Mouse (Mus musculus) frontal cortex, postnatal 25 days (tissue): ENCODE results near the gene Hspa12a.

Source experiments
- DNase-seq, 2 experiments: peaks; one replicate each; pipeline ENCODE4 v3.0.0; 2022; ENCODE audit warnings: low spot score in 2 of 2

Gene Hspa12a

DNA sequence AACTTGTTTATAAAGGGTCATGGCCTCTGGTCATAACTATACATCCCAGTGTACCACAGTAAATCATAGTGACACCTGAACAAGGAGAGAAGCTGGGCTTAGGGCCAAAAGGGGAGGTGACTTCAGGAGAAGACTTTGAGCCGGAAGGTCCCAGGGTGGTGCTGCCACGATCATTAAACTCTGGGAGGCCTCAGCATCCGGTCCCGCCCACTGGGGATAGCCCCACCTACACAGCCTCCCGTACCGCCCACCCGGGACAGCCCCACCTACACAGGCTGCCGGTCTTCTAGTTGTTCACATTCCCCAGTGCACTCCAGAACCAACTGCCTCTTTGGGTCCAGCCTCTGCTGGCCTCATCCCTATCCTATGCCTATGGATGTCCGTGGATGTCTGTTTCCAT lies 184.0 kb downstream of the Hspa12a start, which contains the start of gene Pnliprp2:
Pnliprp2 (plus strand) TSS at position 297 of the 400 bp plus-strand sequence.
- DNase-seq = no peak

DNA sequence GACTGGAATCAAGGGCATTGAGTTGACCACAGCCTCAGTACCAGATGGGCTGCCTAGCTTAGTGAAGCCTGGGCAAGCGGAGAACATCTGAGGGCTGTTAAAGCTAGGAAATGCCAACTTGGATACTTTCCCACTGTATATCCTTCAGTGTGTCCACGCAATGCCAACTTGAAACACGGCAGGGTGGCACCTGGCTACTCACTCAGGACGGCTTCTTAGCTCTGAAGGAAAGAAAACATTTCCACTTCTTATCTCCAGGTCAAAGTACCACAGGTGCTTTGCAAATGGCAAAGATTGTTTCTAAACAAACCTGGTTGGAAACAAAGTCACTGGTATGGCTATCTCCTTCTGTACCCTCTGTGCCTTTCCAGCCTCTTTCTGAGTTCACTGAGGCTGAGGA lies 184.6 kb downstream of the Hspa12a start:
- DNase-seq = no peak

DNA sequence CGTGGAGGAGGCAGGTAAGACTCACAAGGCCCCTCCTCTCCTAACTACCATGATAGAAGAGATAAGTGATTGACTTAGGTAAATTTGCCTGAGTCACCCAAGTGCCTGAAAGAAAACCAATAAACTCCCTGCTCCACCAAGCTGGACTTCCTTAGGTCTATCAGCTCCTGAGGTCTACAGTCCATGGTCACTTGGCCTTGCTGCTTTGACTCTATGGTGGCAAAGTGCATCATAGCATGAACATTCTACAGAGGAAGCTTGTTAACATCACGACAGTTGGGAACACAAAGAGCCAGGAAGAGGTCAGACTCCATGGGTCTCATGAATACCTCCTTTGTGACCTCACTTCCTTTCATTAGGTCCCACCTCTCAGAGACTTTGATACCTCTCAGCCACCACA lies 191.9 kb downstream of the Hspa12a start:
- DNase-seq = no peak

DNA sequence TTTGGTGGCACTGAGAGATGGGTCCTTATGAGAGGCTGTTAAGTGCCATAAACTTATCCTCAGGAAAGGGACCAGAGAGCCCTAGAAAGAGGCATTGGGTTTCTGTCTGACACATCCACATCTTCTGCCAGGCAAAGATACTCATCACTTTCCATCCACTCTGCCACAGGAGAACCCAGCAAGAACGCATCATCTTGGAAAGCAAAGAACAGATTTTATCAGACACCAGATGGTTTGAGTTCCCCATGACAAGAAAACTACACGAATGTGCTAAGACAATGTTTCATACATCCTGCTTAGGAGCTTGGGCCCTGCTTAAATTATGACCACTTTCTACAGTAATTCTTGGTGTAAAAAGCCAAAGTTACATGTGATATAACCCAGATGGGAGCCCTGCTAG lies 192.6 kb downstream of the Hspa12a start:
- no peak for DNase-seq

DNA sequence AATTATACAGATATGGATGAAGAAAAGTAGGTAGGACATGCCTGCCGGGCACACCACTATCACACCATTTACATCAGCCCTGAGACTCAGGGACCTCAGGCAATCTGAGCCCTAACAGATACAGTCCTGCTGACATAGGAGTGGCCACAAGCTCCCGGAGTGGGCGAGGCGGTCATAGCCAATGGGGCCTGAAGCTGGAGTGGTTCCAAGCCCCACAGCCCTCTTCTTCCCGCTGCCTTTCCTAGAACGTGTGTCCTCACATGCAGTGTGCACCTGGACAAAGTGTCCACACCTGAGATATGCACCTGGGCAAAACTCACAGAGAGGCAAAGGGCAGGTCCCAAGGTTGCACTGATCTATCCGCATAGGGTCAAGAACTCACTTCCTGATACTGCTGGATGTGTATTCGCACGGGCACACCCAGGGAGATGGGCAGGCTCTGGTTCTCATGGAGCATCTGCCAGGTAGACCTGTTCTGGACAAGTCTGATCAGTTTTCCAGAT lies 195.9 kb downstream of the Hspa12a start:
- DNase-seq = no peak
